Mouse (Mus musculus) left cerebral cortex, adult 2 months (tissue): ENCODE data around the gene Serpina3g. TPM values are rescaled to one million over a fixed set of nuclear protein-coding genes. Genes with fewer than 3 reads are reported as not detected.
"Not testable (repeated sequence)": the region's sequence is repeated elsewhere in the genome, so short reads cannot be mapped to it uniquely, and the experiment has no call there.

Source experiments
- DNase-seq, 2 experiments: peaks; one replicate each; pipeline ENCODE4 v3.0.0; 2021 to 2022; ENCODE audit warnings: low spot score in 2 of 2, mixed read lengths in 1 of 2; ENCODE audit errors: extremely low spot score in 1 of 2
- H3K27ac ChIP-seq: fragments of 200-600 bp; 2 replicates; pipeline ENCODE4 v1.8.1; 2022
- H3K4me3 ChIP-seq: fragments of 200-600 bp; 2 replicates; pipeline ENCODE4 v1.8.1; 2022
- CTCF ChIP-seq: fragments of 200-600 bp; IDR thresholded peaks from 2 replicates; pipeline ENCODE4 v1.8.1; 2022; ENCODE audit warnings: antibody characterized with exemption, mild to moderate bottlenecking, moderate library complexity
- intact Hi-C: fragments of 180-260 bp; cut with DNase I; formaldehyde crosslinking; loops from one replicate; pipeline ENCODE4 v1.15.1; 2025
- long read RNA-seq, 2 experiments: library from polyadenylated mRNA; stranded (forward); transcript quantifications; one replicate each; pipeline ENCODE4 v2.0.0; 2021; ENCODE audit warnings: borderline mapping rate in 2 of 2
- total RNA-seq, 2 experiments: library from RNA; stranded (reverse); gene quantifications; 2 replicates each; pipeline ENCODE4 v1.2.3; 2021

Gene Serpina3g
- not detected for total RNA-seq
- long read RNA-seq, experiment 1, result 0 reads
- long read RNA-seq, experiment 2, result 0 reads

DNA sequence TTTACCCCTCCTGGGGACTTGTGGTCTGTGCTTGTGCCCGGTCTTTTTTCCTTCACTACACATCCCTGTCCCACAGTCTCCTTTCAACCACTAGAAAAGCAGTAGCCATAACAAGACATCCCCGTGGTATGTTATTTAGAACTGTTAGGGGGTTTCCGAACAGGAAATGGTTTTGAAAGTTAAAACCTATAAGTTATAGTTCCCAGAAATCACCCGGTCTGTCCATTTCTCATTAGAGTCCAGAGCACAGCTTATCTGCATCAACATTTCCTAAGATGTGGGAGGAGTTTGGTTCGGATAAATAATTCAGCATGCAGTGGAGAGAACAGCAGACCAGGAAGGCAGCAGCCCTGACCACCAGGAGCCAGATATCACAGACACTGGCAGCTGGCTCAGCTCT, at the start of gene Serpina3g:
Serpina3g (plus strand) TSS at position 331 of the 400 bp plus-strand sequence.
- Histone ChIP-seq H3K27ac (no peak within 1 kb of the TSS), H3K4me3 (no peak within 1 kb of the TSS)
- intact Hi-C loops, result no loop called here
- no peak for DNase-seq
- no peak for TF ChIP-seq CTCF

DNA sequence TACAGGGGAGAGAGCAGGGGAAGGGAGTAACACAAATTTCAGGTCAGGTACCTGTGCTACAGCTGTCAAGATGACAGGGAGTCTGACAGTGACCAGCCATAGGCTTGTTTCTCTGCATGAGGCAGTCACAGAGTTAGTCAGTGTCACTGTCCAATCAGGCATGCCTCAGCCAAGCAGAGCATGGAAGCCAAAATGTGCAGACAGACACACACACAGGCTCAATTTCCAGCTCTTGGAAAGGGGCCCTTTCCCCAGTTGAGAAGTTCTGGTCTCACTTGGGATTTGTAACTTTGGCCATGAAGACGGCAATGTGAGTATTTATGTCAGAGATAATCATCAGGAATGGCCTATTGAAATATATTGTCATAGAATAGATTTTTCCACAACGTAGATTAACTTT, 46.8 kb upstream of the Serpina3g start:
- TF ChIP-seq CTCF, result no peak
- H3K4me3 ChIP-seq, result no peak overlapping the region
- intact Hi-C loops, result no loop called here

DNA sequence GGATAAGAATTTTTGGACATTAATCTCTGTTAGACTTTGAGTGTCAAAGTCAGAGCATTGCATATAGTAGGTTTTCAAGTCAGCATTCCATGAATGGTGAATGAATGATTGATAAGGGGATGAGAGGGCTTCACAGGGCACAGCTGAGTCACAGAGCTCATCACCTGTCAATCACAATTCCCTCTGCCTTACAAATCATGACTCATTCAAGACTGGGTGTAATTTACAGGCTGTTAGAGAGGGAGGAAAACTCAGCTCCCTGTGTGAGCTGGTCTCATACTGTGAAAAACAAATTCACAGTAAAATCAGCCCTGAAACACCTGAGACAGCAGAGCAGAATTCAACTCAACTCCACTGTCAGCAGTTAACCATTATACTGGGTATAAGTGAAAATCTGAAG, 45.2 kb upstream of the Serpina3g start:
- DNase-seq, result no peak
- no peak overlapping the region for H3K27ac ChIP-seq
- intact Hi-C loops, result no loop called here
- no peak overlapping the region for H3K4me3 ChIP-seq
- TF ChIP-seq CTCF, result no peak

More for the DNA sequence above, 46.8 kb upstream of the Serpina3g start:
- DNase-seq, result no peak
- H3K27ac ChIP-seq, result no peak overlapping the region

DNA sequence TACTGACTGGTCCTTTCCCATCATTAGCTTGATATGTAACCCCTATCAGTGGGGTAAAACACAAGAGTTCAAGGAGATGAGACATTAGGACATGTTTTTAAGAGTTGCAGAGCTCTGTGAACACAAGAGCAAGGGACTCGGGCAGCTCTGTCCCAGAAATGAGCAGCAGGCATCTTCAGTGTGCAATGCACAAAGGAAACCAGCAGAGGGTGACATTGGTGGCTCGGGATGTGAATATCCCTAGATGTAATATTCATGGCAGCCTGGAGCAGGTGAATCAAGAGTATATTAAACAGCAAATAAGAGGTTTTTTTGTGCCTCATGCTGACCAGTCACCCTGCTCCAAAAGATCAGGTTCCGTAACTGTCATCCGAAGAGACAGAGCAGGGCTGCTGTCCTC, 26.9 kb upstream of the Serpina3g start:
- Histone ChIP-seq H3K27ac (no peak overlapping the region), H3K4me3 (no peak overlapping the region)
- intact Hi-C loops, result no loop called here
- no peak for DNase-seq
- peak; percentile 24 for TF ChIP-seq CTCF

DNA sequence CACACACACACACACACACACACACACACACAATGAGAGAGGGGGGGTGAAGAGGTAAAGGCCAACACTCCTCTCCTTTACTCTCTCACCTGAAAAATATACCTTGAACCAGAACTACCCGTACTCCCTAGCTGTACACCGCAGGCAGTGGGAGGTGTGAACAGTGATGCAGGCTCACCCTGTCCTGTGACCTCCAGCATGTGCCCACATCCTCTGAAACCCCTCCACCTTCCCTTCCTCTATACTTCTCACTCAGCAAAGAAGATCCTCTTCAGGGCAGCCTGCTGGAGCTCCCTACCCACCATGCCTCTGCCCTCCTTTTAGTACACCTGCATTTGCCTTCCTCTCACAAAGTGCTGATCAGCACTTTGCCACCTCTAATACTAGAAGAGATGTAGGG, 26.2 kb upstream of the Serpina3g start:
- intact Hi-C loops, result no loop called here
- no peak for DNase-seq

GRCm38 (mm10) chr12:104213689-104214444, 22.2 kb upstream of the Serpina3g start:
- TF ChIP-seq CTCF, result no peak
- intact Hi-C loops, result no loop called here
- no peak for DNase-seq
- no peak overlapping the region for H3K4me3 ChIP-seq
- H3K27ac ChIP-seq, result no peak overlapping the region

More for the DNA sequence above, 26.2 kb upstream of the Serpina3g start:
- H3K27ac ChIP-seq, result no peak overlapping the region
- no peak for TF ChIP-seq CTCF
- no peak overlapping the region for H3K4me3 ChIP-seq

GRCm38 (mm10) chr12:104214445-104214753, 21.6 kb upstream of the Serpina3g start, which contains the start of gene Serpina3f:
Gene Serpina3f (plus strand): TSS chr12:104214544.
- Histone ChIP-seq H3K4me3 (no peak within 1 kb of the TSS), H3K27ac (no peak within 1 kb of the TSS)
- TF ChIP-seq CTCF, result no peak
- no peak for DNase-seq
- intact Hi-C loops, result no loop called here

- no peak for DNase-seq
- no peak for TF ChIP-seq CTCF
- intact Hi-C loops, result no loop called here
- Histone ChIP-seq H3K4me3 (no peak overlapping the region), H3K27ac (no peak overlapping the region)
Measured at GRCm38 (mm10) chr12:104215249-104215648, 20.8 kb upstream of the Serpina3g start.

- Histone ChIP-seq H3K27ac (no peak overlapping the region), H3K4me3 (no peak overlapping the region)
- no peak for TF ChIP-seq CTCF
- intact Hi-C loops, result loop anchor here (1.0 kb wide), 2 partner anchors 20 to 48 kb away; no protein-coding TSS in a partner anchor
- no peak for DNase-seq
Measured at GRCm38 (mm10) chr12:104221616-104222015, 14.4 kb upstream of the Serpina3g start.

GRCm38 (mm10) chr12:104223690-104224089, 12.4 kb upstream of the Serpina3g start:
- intact Hi-C loops, result loop anchor here (1.0 kb wide), 1 partner anchor 33 kb away; no protein-coding TSS in a partner anchor
- DNase-seq, result no peak
- Histone ChIP-seq H3K27ac (no peak overlapping the region), H3K4me3 (no peak overlapping the region)
- TF ChIP-seq CTCF, result no peak

GRCm38 (mm10) chr12:104224598-104225300, 11.3 kb upstream of the Serpina3g start:
- intact Hi-C loops, result no loop called here
- DNase-seq, result no peak
- no peak overlapping the region for H3K27ac ChIP-seq
- no peak for TF ChIP-seq CTCF
- no peak overlapping the region for H3K4me3 ChIP-seq

DNA sequence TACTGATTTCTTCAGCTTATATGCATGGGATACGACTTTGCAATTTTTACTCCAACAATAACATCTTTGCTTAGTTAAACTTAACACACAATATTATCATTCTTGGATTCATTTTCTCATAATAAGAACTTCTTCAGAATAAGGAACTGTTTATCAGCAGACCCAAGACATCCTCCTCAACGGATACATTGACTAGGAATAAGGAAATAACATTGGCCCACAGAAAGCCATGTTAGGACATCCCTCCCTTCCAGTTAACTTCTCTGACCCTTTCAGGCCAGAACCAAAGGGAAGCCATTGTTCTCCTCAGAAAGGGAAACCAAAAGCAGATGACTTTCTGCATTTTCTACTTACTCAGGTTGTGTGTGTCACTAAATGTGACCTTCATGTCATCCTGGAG, 5.3 kb upstream of the Serpina3g start:
- intact Hi-C loops, result no loop called here
- TF ChIP-seq CTCF, result no peak
- Histone ChIP-seq H3K27ac (no peak overlapping the region), H3K4me3 (no peak overlapping the region)
- DNase-seq, result no peak

GRCm38 (mm10) chr12:104238048-104238447, 2.0 kb downstream of the Serpina3g start:
- H3K4me3 ChIP-seq, DNase-seq, H3K27ac ChIP-seq, intact Hi-C loops: not testable (repeated sequence)
